Mouse (Mus musculus) heart, embryonic 12.5 days (tissue): ENCODE measurements around the gene Pnldc1. TPM values are rescaled to one million over a fixed set of nuclear protein-coding genes. Genes with fewer than 3 reads are reported as not detected.

Experiments
- microRNA-seq: library from miRNA; unstranded; fragments of <30 nt; microRNA quantifications from one replicate; pipeline ENCODE4, GENCODE M21; 2017
- polyA plus RNA-seq: library from polyadenylated mRNA; unstranded; fragments of >200 nt; fragmentation: Nextera tagmentation; extraction: Ambion mirVana; gene quantifications from 2 replicates; pipeline ENCODE4 v1.2.1, GENCODE M21; 2016

Pnldc1 gene
- polyA plus RNA-seq, 1 experiment from 2014 or later, result 0.51 TPM

Small RNAs within 50 kb of the gene (microRNA-seq; reads per million reads assigned to microRNA genes)
- gene Gm24085, result not detected

Other genes starting within 250 kb of the Pnldc1 start
- 4.0 and 4.7 TPM in 2 replicates for gene Slc22a1, start 234.4 kb downstream of the Pnldc1 start, polyA plus RNA-seq
- 293 and 312 TPM in 2 replicates for gene Igf2r, start 140.6 kb downstream of the Pnldc1 start, polyA plus RNA-seq
- gene Mas1, start 42.1 kb downstream of the Pnldc1 start, polyA plus RNA-seq, result 0.39 and 1.1 TPM in 2 replicates
- not detected in 2 replicates for gene Mrgprh, start 34.2 kb downstream of the Pnldc1 start, polyA plus RNA-seq
- gene Tcp1, start 5.5 kb upstream of the Pnldc1 start, polyA plus RNA-seq, result 410 and 430 TPM in 2 replicates
- 181 and 187 TPM in 2 replicates for gene Mrpl18, start 6.1 kb upstream of the Pnldc1 start, polyA plus RNA-seq
- gene Acat3, start 30.4 kb upstream of the Pnldc1 start, polyA plus RNA-seq, result 0.57 and 0.61 TPM in 2 replicates
- gene Acat2, start 50.5 kb upstream of the Pnldc1 start, polyA plus RNA-seq, result 53.6 and 57.2 TPM in 2 replicates
- gene Wtap, start 83.9 kb upstream of the Pnldc1 start, polyA plus RNA-seq, result 71.4 and 74.4 TPM in 2 replicates
- gene Sod2, start 96.6 kb upstream of the Pnldc1 start, polyA plus RNA-seq, result 319 and 325 TPM in 2 replicates
- gene Gpr31b, start 142.1 kb upstream of the Pnldc1 start, polyA plus RNA-seq, result 0.14 TPM in 1 of 2 replicates, not detected in the other
- gene Tcp10b, start 150.9 kb upstream of the Pnldc1 start, polyA plus RNA-seq, result 0.15 TPM in 1 of 2 replicates, not detected in the other
- gene Unc93a, start 221.6 kb upstream of the Pnldc1 start, polyA plus RNA-seq, result not detected in 2 replicates